Mouse (Mus musculus) spleen, adult 2 months (tissue): ENCODE results near the gene Zfp54.
A peak's percentile ranks its signal among the peaks of the same experiment; 100 is the strongest.

ENCODE experiments used
- CTCF ChIP-seq: fragments of 200-500 bp; IDR thresholded peaks from 2 replicates; pipeline ENCODE4 v1.5.1; 2011; ENCODE audit warnings: mild to moderate bottlenecking, inconsistent platforms; ENCODE audit not compliant: insufficient read depth, insufficient read length, insufficient replicate concordance; ENCODE audit errors: extremely low read depth
- POLR2A ChIP-seq: fragments of 200-500 bp; IDR thresholded peaks from 2 replicates; pipeline ENCODE4 v1.6.1; 2011; ENCODE audit warnings: low read depth, low read length, inconsistent platforms

DNA sequence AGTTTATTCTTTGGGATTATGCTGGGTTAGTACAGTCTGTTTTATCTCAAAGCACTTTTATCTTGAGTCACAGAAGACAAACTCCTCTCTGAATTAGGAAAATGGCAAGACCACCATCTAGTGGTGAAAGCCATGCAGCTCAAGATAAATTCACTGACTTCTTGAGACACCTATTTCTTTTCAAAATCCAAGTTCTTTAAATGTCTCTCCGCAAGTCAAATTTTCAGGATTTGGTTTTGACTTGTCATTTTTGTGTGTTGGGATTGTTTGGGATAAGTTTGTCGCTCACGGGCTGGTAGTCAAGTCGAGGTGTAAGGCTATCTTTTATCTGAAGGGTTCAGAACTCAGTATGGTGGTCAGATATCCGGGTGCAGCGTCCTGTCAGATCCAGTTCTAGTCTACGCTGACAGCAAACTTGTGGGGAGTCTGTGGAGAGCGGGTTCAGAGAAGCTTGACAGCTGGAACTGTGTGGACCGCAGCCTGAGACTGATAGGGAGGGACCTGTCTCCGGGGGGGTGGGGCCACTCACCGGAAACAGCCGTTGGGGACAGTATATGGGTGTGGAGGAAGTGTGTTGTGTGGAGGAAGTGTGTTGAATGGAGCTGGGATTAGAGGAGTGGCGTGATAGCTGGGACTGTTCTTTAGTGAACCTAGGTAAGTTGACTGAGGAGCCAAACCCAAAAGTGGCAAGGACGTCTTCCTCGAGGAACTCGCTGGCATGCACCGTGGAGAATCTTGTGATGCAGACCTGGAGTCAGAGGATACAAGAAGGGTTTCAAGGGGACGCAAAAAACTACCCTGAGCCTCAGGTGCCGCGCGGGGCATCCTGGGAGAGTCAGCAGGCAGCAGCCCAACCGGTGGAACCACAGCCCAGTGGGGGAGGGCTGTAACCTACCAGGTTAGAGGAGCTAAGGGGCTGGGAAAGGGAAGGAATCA, at the start of gene Zfp54:
- no peak for TF ChIP-seq CTCF
- peak; percentile 16; the same call in 1 of the 2 replicates for TF ChIP-seq POLR2A
